Mouse (Mus musculus) 3T3-L1 (cell line): Measurements from ENCODE around the gene Cfap161.

Experiments used
- DNase-seq: peaks from one replicate; pipeline ENCODE4 v3.0.0-alpha.2; 2015; ENCODE audit warnings: low read depth, low spot score

Gene Cfap161

GRCm38 (mm10) chr7:83802509-83802908 lies 7.8 kb upstream of the Cfap161 start:
- peak; percentile 88 for DNase-seq

- peak; percentile 24 for DNase-seq
Measured at GRCm38 (mm10) chr7:83802007-83802406, 7.3 kb upstream of the Cfap161 start.

GRCm38 (mm10) chr7:83801483-83801875 lies 6.8 kb upstream of the Cfap161 start:
- DNase-seq = peak; percentile 59

- DNase-seq = peak; percentile 25
Measured at GRCm38 (mm10) chr7:83800561-83801482, 6.1 kb upstream of the Cfap161 start.

GRCm38 (mm10) chr7:83800071-83800470 lies 5.4 kb upstream of the Cfap161 start:
- no peak for DNase-seq

GRCm38 (mm10) chr7:83798004-83798403 lies 3.3 kb upstream of the Cfap161 start:
- peak; percentile 72 for DNase-seq

GRCm38 (mm10) chr7:83796177-83796576 lies 1.5 kb upstream of the Cfap161 start:
- no peak for DNase-seq

- no peak for DNase-seq
Measured at GRCm38 (mm10) chr7:83794006-83794683, 535 bp downstream of the Cfap161 start.

GRCm38 (mm10) chr7:83780881-83781280 lies 13.8 kb downstream of the Cfap161 start:
- DNase-seq = no peak

GRCm38 (mm10) chr7:83780026-83780425 lies 14.7 kb downstream of the Cfap161 start:
- no peak for DNase-seq

- DNase-seq = no peak
Measured at GRCm38 (mm10) chr7:83779028-83779427, 15.7 kb downstream of the Cfap161 start.

GRCm38 (mm10) chr7:83778516-83778915 lies 16.2 kb downstream of the Cfap161 start:
- DNase-seq = no peak

GRCm38 (mm10) chr7:83774721-83775120 lies 20.0 kb downstream of the Cfap161 start:
- DNase-seq = peak; percentile 57

- DNase-seq = peak; percentile 35
Measured at GRCm38 (mm10) chr7:83763674-83764073, 31.0 kb downstream of the Cfap161 start.

GRCm38 (mm10) chr7:83762336-83762735 lies 32.3 kb downstream of the Cfap161 start:
- no peak for DNase-seq

GRCm38 (mm10) chr7:83751055-83751454 lies 43.6 kb downstream of the Cfap161 start:
- peak; percentile 15 for DNase-seq

GRCm38 (mm10) chr7:83748405-83748804 lies 46.3 kb downstream of the Cfap161 start:
- no peak for DNase-seq

GRCm38 (mm10) chr7:83746107-83746687 lies 48.5 kb downstream of the Cfap161 start:
- DNase-seq = no peak

- no peak for DNase-seq
Measured at GRCm38 (mm10) chr7:83745413-83746106, 49.1 kb downstream of the Cfap161 start, which contains the start of gene Il16. Gene Il16 (minus strand): TSS chr7:83745726.

- no peak for DNase-seq
Measured at GRCm38 (mm10) chr7:83745065-83745412, 49.6 kb downstream of the Cfap161 start.

GRCm38 (mm10) chr7:83744250-83744649 lies 50.4 kb downstream of the Cfap161 start:
- DNase-seq = no peak

- no peak for DNase-seq
Measured at GRCm38 (mm10) chr7:83742690-83743089, 52.0 kb downstream of the Cfap161 start.
